Mouse (Mus musculus) C2C12 (cell line): ENCODE results near the gene Dtl.

Experiments
- CEBPB ChIP-seq: IDR thresholded peaks from one replicate; pipeline ENCODE4 v1.6.1; 2011; ENCODE audit warnings: low read depth, mild to moderate bottlenecking, control low read depth, moderate library complexity
- CTCF ChIP-seq: IDR thresholded peaks from one replicate; pipeline ENCODE4 v1.5.1; 2011; ENCODE audit not compliant: control insufficient read depth, insufficient read depth, insufficient read length
- FOSL1 ChIP-seq: IDR thresholded peaks from one replicate; pipeline ENCODE4 v1.8.0; 2011; ENCODE audit warnings: mild to moderate bottlenecking, low read length; ENCODE audit not compliant: poor library complexity, insufficient read depth, severe bottlenecking
- MAX ChIP-seq: IDR thresholded peaks from one replicate; pipeline ENCODE4 v1.6.1; 2011; ENCODE audit warnings: mild to moderate bottlenecking, control low read depth
- MYOD1 ChIP-seq: IDR thresholded peaks from one replicate; pipeline ENCODE4 v1.6.1; 2011; ENCODE audit warnings: low read depth; ENCODE audit not compliant: control insufficient read depth, insufficient read length
- MYOG ChIP-seq: IDR thresholded peaks from one replicate; pipeline ENCODE4 v1.6.1; 2011; ENCODE audit not compliant: control insufficient read depth, insufficient read length; ENCODE audit errors: extremely low read depth
- USF1 ChIP-seq: IDR thresholded peaks from one replicate; pipeline ENCODE4 v1.6.1; 2011; ENCODE audit warnings: low read depth, mild to moderate bottlenecking, control low read depth, moderate library complexity

GRCm38 (mm10) chr1:191496676-191497075 lies 78.7 kb downstream of the Dtl start:
- TF ChIP-seq CTCF: no peak
- TF ChIP-seq MAX: no peak
- TF ChIP-seq FOSL1: no peak
- no peak for TF ChIP-seq USF1
- no peak for TF ChIP-seq MYOD1
- no peak for TF ChIP-seq CEBPB
- no peak for TF ChIP-seq MYOG
